Mouse (Mus musculus): Measurements from ENCODE around the gene Sema3e.

DNA sequence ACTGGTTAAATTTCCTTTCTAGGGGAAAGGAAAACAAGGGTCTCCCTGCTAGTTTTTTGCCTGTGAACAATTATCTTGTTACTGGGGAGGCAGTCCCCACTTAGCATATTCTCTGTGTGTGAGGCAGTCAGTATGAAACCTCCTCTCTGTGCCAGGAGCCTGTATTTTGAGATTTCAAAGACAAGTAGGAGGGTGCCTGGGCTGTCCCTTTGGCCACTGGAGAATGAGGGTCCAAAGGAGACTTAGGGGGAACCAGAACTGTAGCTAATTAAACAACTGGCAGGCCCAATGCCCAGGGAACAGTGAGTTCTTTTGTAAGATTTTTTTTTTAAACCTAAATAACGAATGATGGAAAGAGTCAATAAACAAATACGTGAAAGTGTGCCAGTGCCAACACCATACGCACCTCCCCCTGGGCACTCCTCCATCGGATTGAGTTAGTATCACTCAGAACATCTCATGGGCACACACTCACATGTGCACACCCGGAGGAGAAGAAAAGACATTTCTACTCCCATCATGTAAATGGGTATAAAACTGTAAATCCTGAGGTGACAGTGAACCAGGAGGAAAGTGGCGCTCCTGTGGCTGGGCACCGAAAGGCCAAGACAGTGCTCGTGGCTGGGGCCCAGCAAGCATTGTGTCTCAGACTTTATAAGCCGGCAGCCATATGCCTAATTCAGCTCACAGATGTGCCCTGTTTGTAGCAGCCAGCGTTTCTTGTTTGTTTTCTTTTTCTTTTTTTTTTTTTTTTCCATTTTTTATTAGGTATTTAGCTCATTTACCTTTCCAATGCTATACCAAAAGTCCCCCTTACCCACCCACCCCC, 148.5 kb downstream of the Sema3e start:
- TF ChIP-seq CTCF (IDR thresholded peaks at IDR 0.05; ENCODE audit: low read depth, low read length), result no peak
- TF ChIP-seq POLR2A (IDR thresholded peaks at IDR 0.05; ENCODE audit: borderline replicate concordance, low read depth, low read length), result no peak
